Mouse (Mus musculus) adipocyte (in vitro differentiated cells): ENCODE results near the gene Flt3.
A peak's percentile ranks its signal among the peaks of the same experiment; 100 is the strongest.

Experiments
- DNase-seq: peaks from one replicate; pipeline ENCODE4 v3.0.0-alpha.2; 2016; ENCODE audit warnings: low spot score

Flt3 gene

DNA sequence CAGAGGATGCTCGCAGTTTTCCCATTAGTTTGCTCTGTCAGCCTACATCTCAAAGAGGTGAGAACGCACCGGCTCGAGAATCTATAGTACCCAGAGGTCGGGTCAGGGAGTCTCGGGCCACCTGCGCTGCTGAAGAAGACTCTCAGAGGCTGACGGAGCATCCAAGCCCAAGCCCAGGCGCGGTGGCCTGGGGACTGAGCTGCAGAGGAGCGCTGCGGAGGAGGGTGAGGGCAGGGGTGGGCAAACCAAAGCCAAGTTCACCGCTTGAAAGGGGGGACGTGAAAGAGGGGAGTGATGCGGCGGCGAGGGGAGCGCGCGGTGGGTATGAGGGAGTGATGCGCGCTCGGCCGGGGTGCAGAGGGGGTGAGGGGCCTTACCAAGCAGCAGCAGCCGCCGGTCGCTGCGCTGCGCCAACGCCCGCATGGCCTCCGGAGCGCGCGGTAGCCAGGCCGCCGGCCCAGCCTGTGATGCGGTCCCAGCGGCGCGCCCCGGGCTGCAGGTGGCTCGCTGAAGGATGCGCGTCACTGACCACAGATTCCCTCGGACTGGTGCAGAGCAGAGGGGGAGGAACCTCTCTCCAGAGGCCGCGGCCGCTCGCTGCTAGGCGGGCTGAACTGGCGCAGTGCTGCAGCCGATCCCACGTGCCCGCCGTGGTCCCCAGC lies at the start of gene Flt3:
Flt3 (minus strand) TSS at position 647 of the 662 bp plus-strand sequence.
- no peak for DNase-seq

DNA sequence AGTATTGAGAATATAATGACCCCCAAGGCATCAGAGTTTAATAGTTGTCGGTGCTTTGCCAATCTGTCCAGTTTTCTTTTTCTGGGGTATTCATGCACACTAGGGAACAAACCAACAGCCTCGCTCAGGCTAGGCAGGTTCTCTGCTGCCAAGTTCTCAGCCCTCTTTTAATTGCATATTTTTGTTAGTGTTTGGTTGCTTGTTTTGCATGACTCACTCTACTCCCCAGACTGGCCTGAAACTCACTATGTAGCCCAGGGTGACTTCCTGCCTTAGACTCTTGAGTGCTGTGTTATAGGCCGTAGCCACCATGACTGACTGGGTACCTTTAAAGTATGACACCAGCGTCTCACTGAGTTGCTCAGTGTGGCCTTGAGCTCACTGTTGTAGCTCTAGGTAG lies 48.6 kb upstream of the Flt3 start:
- no peak for DNase-seq

DNA sequence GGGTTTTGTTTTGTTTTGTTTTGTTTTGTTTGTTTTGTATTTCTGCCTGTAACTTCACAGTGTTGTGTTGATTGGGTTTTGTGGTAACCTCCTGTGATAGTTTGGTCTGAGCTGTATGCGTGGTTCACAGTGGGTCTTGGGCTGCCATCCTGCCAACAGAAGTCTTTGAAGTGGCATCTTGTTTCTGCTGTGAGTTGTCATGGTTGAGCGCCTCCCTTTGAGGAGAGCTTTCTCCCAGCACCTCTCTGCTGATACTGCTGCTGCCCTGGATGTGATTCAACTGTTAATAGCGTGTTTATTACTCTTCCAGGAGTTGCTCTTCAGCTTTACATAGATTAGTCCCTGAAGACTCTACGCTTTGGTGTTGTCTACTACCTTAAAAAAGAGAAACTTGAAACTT lies 48.2 kb upstream of the Flt3 start:
- DNase-seq: no peak

DNA sequence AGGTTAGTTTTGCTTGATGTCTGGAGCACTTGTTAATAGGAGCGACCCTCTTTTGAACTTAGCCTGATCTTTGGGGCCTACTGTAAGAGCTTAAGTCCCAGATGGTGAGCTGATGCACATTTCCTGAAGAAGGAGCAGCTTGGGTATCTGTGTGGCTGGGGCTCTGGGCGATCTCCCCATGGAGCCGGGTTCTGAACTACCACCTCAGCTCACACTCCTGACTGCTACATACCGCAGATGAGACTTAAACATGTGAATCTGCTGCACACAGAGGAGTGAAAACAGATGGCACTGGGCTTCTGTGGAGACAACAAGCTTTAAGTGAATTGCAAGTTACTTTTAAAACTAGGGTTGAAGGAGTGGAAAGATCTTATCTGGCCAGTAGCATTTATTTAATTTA lies 45.0 kb upstream of the Flt3 start:
- DNase-seq: no peak

DNA sequence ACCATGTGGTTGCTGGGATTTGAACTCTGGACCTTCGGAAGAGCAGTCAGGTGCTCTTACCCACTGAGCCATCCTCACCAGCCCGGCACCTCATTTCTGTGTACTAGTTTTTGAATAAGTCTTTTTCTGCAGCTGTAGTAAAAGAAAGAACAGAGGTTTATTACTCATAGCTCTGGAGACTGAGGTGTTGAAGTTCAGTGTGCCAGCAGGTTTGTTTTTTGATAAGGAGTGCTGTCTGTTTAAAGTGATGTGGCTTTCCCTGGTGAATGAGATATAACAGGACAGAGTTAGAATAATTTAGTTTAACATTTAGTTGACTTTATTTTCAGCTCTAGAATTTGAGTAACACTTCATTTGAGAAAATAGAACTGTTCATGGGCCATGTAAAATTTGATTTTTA lies 44.5 kb upstream of the Flt3 start:
- no peak for DNase-seq

DNA sequence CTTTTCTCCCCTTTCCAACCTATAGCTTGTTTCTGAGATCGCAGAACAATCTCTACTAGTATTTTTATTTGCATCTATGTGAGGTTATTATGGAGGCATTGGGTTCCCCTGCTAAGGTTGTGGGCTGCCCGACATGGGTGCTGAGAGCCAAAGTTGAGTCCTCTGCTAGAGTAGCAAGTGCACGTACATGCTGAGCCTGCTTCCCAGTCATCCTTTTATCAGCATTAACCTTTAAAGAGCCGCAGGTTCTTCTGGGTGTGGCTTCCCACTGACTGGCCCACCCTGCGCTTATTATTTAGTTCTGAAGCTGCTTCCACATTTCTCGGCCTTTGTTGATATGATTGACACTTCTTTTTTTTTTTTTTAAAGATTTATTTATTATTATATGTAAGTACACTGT lies 44.0 kb upstream of the Flt3 start:
- no peak for DNase-seq

DNA sequence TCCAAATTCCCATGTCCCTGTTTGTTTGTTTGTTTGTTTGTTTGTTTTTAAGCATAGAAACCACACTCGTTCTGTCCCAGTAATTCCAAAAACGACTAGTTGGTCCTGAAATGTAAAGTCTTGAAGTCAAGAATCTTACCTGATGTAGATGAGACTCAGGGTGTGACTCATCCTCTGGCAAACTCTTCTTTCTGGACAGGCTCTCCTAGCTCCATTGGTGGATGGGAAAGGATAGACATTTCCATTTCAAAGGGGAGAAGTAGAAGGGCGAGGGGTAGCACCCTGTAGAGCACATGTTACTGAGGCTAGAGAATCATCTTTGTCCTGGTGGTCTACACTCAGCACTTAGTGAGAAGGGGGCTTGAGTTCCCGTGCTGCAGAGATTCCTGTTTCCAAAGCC lies 42.5 kb upstream of the Flt3 start:
- DNase-seq: no peak

DNA sequence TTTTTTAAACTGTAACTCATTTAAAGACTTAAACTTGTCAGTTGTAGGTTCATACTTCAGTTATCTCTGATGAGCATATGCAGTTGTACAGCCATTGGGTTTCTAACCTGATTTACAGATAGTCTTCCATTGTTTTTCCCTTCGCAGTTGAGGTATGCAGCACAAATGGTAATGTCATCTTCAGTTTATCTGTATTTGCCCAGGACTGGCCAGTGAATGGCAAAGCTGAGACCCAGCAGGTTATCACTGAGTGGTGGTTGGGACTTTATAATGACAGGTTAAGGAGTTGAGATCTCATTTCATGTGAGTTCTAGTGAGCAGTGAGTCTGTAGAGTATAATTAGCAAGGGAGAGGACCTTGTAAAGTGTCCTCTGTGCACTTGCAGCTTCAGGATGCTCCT lies 41.7 kb upstream of the Flt3 start:
- no peak for DNase-seq

DNA sequence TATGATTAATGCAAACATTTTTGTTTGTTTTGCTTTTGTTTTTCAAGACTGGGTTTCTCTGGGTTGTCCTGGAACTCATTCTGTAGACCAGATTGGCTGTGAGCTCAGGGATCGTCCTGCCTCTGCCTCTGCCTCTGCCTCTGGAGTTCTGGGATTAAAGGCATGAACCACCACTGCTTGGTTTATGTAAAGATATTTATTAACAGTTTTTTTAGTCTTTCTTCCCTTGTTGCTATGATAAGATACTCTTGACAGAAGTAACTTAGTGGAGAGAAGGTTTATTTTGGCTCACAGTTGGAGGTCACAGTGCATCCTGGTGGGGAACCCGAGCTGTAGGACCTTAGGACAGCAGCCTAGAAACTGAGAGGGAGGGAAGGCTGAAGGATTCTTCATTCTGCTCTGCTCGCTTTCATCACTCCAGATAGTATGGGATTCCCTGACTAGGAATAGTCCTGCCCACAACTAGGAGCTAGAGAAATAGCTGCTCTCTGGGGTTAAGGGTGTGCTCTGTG lies 40.8 kb upstream of the Flt3 start:
- no peak for DNase-seq

DNA sequence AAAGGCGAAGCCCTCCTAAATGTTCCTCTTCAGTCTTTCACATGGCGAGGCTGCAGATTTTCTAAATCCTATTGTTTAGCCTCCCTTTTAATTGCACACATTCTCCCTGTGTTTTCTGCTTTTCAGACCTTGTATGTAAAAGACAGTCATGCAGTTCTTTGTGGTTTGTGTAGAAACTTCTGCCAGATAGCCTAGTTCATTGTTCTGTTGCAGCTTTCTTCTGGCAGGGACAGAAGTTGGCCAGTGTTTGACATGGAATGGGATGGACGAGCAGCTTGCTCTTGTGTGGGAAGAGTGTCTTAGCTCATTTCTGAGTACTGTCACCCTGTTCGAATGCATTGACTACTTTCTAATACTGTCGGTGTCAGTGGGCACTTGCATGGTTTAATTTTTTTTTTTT lies 36.2 kb upstream of the Flt3 start:
- DNase-seq: peak; percentile 70

DNA sequence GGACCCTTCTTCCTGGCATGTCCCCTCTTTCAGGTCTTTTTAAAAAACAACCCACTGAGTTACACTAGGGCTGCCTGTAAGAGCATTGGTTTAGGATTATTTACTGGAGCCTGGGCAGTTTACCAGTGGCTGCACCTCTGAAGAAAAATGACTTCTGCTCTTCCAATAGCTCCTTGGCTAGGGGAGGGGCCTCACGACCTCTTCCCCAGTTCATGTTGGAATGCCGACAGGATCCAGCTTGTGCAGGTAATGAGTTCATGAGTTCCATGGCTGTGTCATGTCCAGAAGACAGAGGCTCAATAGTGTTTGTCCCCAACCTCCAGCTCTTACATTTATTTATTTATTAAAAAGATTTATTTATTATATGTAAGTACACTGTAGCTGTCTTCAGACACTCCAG lies 35.5 kb upstream of the Flt3 start:
- DNase-seq: peak; percentile 62

DNA sequence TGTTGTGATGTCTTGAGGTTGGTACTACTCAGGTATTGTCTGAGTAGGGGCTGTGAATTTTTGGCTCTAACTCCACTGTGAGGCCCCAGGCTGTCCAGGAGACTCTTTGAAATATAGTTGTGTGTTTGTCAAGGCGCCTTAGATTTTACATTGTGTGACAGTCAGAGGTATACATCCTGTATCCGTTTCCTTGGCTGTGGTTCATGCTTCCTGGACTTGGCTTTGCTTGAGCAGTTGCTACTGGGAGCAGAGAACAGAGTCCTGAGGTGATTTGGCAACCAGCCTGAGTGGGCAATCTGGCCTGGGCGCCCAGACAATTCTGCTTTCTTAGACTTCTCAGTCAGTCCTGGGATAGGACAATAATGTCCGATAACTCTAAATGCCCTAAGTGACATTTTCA lies 34.9 kb upstream of the Flt3 start:
- no peak for DNase-seq

DNA sequence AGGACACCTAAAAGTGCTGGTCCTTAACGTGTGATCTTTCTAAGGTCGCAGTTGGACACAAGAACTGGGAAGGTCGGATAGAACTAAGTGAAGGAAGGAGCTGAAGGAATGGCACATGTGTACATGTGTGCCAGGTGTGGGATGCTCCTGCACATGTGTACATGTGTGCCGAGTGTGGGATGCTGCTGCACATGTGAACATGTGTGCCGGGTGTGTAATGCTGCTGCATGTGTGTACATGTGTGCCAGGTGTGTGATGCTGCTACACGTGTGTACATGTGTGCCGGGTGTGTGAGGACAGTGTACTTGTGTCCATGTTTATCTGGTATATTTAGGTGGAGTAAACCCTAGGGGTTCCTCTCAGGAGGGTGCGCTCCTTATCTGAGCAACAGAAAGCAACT lies 32.6 kb upstream of the Flt3 start:
- no peak for DNase-seq

DNA sequence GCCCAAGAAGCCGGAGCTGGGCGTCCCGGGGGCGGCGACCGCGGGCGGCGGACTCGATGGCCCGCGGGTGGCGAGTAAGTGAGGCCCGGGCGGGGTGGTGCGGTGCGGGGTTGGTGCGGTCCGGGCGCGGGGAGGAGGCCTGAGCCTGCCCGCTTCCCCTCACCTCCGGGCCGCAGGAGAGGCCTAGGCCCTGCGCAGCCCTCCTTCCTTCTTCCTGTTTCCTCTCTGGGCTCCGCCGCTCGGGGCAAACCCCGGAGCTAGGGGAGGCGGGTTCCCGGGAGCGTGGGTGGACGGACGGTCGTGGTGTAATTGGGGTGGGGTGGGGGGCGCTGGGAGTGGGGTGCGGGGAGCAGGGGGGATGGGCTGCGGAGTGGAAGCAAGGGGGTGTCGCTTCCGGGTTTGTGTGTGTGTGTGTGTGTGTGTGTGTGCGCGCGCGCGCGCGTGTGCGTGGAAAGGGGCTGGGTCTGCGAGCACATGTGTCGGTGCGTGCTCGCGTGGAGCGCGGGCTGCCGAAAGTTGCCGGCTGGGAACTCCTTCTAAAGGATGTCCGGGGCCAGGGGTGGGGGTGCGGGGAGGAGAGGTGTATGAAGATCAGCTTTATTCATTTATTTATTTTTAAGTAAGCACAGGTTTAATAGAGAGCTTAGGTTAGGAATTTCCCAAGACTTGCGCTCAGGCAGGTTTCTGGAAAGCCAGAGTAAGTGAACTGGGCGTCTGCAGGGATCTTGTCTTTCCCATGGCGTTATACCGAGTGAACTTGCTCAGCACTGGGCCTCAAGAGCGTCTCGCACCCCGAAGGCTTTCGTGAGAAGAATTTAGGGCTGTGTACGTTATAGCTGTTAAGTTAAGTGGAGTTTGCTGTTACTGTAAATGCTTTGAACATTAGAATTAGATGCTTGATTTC lies 30.9 kb upstream of the Flt3 start:
- peak; percentile 67 for DNase-seq

DNA sequence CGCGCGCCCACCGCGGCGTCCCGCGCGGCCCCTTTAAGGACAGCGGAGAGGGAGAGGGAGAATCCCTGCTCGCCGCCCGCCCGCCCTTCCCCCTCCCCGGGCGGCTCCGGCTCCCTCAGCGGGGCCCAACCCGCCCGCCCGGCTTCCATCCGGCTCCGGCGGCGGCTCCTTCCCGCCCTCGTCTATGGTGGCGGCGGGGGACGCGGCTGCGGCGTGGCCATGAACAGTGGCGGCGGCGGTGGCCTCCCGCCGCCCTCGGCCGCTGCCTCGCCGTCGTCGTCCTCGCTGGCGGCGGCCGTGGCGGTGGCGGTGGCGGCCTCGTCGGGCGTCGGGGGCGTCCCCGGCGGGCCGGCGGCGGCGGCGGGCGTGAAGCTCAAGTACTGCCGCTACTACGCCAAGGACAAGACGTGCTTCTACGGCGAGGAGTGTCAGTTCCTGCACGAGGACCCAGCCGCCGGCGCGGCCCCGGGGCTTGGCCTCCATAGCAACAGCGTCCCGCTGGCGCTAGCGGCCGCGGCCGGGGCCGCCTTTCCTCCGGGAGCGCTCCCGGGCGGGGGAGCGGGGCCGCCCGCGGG lies 30.2 kb upstream of the Flt3 start:
- peak; percentile 43 for DNase-seq

DNA sequence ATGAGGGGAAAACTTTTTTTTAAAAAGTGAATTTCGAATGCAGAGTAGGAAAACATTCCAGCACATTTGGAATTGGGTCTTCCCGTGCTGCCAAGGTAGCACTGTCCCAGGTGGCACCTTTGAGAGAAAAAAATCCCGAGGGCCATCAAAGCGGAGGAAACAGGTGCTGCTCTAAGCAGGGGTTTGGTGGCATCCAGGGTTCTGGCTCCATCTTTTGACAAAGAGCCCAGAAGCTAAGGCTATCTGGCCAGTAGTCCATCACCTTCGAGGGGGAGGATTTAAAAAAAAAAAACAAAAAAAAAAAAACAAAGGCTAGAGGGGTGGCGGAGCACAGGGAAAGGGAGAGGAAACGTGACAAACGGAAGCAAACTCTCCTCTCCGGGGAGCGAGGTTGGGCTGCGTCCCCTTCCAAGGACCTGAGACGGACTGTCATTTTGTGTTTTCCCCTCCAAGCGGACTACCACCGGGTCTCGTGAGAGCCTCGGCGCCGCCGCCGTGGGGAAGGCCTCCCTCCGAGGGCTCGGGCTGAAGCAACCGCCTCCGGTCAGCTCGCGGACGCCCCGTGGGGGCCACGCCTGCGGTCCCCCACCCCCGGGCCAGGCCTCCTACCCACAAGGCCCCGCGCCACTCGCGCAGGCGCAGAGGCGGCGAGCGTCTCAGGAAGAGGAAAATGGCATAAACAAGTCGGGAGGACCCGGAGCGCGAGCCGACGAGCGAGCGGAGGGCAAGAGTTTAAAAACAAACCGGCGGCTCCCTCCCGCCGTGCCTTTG lies 29.4 kb upstream of the Flt3 start, which contains the start of gene Pan3:
Pan3 (plus strand) TSS at position 627 of the 771 bp plus-strand sequence.
- peak; percentile 97 for DNase-seq

DNA sequence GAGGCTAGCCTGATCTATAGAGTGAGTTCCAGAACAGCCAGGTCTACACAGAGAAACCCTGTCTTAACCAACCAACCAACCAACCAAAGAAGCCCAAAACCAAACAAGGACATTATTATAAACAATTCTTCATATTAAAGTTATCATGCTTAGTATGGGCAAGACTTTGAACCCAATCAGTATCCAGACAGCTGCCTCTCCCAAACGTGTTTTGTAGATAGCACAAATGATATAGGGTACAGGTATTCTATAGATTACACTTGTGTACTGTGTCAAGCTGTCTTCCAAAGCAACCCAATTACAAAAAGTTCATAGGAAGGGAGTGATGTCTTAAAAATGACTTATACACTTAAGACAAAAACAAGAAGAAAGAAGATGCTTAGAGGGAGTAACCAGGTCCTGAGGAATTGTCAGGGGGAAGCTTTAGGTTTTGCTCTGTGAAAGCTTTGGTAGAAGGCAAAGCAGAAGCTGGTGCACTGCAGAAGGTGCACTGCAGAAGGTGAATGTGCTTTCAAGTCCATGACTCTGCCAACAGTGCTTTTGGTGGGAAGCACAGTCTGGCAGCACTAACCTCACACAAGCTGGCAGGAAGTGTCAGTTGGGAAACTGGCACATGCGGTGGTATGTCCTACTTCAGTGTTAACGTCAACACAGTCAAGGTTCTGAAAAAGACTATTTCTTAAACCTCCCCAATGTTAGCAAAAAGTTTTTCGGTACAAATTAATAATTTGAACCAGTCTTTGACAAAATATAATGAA lies 25.9 kb upstream of the Flt3 start:
- DNase-seq: no peak

DNA sequence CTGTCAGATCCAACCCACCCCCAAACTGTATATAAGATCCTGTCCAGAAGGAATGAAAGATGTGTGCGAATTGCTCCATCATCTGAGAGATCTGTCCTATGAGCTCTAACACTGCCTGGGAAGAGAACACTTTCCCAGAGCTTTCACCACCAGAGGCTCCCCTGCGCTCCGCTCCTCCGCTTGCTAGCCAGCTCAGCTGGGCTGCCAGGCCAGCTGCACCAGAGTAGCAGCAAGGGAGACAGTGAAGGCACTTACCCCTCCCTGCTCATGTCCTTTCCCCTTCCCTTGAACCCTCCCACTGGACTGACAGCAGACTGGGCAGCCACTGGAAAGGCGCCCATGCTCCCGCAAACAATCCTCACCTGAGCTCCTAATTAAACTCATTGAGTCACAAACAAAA lies 23.3 kb upstream of the Flt3 start:
- no peak for DNase-seq

DNA sequence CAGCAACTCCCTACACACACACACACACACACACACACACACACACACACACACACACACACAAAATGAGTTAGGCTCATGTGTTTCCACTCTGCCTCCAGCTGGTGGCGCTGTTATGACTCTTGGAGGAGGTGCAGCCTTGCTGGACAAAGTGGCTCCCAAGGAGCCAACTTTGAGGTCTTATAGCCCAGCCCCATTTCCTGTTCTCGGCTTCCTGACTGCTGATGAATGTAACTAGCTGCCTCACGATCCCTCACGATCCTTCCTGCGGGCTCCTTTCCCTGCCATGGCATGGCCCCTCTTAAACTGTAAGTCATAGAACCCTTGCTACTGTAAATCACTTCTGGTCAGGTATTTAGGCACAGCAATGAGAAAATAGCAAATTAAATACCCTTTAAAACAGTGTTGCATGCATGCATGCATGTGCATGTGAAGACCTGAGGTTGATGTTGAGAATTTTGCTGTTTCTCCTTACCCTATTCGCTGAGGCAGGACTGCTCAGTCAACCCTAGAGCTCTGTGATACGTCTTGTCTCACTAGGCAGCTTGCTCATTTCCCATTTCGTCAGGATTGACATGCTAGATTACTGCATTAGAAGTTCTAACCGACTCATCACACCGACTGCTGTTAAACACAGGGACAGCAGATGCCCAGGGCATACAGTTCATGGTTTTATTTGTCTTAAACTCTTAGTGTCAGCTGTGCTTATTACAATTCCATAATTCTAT lies 18.3 kb upstream of the Flt3 start:
- DNase-seq: peak; percentile 54

DNA sequence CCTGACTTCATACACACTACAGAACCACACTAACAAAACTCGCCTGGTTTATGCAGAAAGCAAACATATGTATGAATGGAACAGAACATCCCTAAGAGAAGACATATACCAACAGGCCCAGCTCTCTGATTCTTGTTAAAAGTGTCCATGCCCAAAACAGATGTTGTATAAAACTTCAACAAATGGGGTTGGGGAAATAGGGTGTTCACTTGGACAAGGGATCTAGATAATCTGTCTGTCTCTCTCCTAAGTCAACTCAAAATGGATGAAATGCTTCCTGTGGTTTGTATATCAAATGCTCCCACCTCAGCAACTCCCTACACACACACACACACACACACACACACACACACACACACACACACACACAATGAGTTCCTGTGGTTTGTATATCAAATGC lies 17.7 kb upstream of the Flt3 start:
- DNase-seq: no peak

DNA sequence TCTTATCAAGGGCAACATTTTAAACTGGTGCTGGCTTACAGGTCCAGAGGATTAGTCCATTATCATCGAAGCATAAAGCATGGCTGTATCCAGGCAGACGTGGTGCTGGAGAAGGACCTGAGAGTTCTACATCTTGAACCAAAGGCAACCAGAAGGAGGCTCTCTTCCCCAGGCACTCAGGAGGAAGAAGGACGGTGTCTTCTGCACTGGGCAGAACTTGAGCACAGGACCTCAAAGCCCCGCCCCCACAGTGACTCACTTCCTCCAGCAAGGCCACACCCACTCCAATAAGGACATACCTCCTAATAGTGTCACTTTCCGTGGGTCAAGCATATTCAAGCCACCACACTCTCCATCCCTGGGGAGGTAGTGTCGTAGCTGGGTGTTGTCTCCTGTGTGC lies 10.3 kb upstream of the Flt3 start:
- DNase-seq: no peak
